In the genomic region with DNA sequence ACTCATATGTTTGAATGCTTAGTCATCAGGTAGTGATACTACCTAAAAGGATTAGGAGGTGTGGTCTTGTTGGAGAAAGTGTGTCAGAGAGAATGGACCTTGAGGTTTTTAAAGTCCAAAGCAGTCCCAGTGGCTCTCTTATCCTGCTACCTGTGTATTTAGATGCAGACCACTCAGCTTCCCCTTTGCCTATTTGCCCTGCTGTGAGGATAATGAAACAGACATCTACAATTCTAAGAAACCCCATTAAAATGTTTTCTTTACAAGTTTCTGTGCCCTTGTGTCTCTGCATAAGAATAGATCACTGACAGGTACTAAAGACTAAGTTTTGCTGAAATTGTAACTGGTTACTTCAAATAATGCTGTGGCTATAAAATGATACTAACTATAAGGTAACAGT, we compare ENCODE assay signal across 11 mouse cellular contexts.
"Had no signal": no experiment of that assay in that cellular context is flagged by ENCODE, and none has a peak within 500 bp of the region (broad histone marks: within the 10 kb centered on the region; RNA-seq: fewer than 3 reads in every experiment).

No protein-coding gene starts in this region.

- DNase-seq: lung, adult 18-20 months; lung, embryonic 14.5 days; lung, postnatal 10 days; lung, postnatal 4 days; midbrain, embryonic 14.5 days; retina, postnatal 1 day; right cerebral cortex, adult 18-20 months; right cerebral cortex, postnatal 14 days; thymus, adult 2 months; thymus, postnatal 14 days; thymus, postnatal 36 days had no signal
